Mouse (Mus musculus): ENCODE results near the gene Maml2. TPM values are rescaled to one million over a fixed set of nuclear protein-coding genes. Genes with fewer than 3 reads are reported as not detected.

Maml2 gene
- total RNA-seq, 2 experiments from 2014 or later: 0.46 to 2.9 TPM

DNA sequence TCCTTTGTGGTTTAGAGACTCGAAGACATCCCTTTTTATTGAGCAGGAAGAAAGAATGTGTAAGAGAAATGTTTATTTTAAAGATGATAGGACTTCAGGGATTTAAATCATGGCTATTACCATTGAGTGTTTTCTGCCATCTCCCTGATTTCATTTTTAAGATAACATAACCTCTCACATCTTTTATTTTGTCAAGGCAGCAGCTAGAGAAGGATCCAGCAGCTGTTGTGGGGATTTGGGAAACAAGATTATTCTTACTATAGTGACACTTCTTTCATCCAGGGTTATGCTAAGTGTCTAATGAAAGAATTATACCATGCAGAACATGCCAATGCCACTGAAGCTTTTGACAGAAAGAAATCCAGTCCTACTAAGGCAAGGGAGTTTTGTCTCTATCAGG, 193.3 kb downstream of the Maml2 start:
- no peak for ATAC-seq (replicated peaks; ENCODE audit: poor library complexity)

DNA sequence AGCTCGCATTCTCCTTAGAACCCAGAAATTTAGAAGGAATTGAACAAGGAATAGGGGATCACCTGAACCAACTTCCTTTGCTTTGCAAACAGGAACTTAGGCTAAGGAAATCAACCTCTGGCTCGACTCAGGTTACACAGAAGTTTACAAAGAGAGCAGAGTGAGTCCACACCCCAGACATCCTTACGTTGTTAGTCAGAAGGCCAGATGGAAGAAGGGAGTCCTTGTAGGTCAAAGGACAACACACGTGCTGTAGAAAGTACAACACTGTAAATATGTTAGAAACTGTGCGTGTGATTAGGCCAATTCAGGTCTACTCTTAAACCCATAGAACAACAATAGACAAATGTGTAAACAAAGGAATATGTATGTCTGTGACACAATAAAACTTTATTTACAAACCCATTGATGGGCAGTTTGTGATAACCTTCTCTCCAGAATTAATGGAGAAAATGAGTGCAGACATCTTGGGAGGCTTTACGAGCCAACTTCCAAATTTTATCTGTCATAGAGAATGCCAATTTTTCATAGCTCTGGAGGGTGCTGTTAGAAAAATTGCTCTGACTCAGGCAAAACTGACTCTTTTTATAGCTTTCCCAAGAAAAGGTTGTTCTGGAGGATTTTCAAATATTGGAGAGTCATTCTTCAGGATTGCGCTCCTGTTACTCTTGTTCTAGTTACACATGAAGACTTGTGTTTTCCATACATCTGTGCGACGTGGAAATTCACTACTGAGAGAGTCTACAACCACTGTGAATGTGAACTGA, 194.3 kb downstream of the Maml2 start:
- ATAC-seq (replicated peaks; ENCODE audit: poor library complexity): no peak

DNA sequence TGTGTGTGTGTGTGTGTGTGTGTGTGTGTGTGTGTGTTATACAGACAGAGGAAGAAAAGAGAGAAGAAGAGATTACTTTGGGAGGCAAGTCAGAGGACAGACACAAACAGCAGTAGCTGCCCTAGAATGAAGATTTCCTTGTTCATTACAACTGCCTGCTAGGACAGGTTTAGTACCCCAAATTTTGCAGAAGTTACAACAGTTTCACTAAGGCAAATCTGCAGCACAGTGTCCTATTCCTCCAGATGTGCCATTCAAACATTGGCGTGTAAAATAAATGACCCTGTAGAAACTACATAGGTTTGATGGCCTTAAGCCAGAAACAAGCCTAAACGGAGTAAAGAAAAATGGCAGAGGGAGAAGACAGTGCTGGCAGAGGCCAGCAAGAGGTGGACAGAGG, 195.1 kb downstream of the Maml2 start:
- ATAC-seq (replicated peaks; ENCODE audit: poor library complexity): peak; percentile 54; the same call in 1 of the 2 replicates

DNA sequence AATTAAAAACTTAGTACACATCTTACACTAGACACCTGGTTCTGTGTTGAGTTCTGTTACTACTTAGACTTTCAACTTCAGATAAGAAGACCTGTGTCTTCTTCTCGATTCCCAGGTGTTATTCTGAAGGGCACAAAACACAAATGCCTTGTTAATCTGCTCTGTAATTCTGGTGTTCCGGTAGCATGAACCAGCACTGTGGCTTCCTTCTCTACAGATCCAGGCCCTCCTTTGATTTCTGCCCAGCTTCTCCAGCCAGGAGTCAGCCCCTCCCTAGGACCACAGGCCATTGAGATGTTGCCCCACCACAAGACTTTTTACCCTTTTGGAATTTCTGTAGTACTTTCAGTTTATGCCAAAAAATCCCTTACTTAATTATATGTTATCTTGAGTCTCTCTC, 196.0 kb downstream of the Maml2 start:
- ATAC-seq (replicated peaks; ENCODE audit: poor library complexity): no peak

DNA sequence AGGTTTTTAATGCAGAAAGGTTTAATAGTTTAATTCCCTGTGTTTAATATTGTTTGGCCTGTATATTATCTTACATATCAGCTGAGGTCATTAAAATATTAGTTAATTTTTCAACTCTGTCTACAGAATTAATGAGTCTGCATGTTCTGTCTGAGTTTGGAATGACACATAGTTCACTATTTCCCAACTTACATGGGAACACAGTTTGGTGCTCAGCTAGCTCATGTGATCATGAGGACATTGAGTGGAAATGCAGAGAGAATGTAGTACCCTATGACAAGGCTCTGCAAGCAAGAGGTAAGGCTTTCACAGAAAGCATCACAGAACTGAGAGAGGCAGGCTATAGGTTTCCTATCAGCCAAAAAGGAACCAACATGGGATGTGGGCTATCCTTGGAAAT, 197.8 kb downstream of the Maml2 start:
- no peak for ATAC-seq (replicated peaks; ENCODE audit: poor library complexity)

DNA sequence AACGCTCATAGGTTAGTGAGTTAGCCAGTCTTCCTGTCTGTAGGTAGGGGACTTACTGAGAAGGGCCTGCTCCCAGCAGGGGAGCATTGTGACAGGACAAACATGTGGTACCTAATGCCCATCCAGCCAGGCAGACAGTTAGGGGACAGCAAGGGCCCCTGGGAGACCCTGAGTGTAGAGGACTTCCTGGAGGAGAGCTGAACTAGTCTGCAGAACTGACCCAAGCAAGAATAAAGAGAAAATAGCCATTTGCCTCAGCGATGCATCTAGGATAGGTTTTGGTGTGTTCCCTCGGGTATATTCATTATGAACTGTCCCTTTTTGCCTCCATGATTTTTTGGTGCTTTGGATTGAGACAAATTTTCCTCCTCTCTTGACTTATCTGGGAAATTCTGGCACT, 199.3 kb downstream of the Maml2 start:
- no peak for ATAC-seq (replicated peaks; ENCODE audit: poor library complexity)

DNA sequence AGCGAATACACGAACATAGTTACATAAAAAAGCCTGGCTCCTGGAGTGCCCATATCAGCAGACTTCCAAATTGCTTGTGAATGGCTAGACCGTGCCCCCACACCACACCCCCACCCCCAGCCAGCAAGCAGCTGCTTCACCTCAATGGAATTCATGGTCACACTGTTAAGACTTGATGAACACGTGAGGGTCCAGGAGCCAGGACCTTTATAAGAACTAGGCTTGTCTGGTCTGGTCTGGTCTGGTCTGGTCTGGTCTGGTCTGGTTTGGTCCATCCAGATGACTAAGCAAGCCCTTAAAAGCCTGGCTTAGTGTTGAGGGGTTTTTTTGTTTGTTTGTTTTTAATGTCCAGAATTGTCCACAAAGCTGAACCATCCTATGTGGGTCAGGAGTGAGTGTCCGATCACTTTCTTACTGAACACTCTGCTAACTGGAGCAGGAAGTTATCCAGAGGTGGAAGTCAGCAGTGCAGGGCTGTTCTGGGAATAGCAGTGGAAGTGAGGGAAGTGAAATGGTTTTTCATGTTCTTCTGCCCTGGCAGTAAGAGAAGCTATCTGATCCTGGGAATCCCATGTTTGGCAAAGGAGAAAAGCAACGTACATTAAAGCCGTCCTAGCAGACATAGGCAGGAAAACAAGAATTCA, 200.1 kb downstream of the Maml2 start:
- ATAC-seq (replicated peaks; ENCODE audit: poor library complexity): no peak

DNA sequence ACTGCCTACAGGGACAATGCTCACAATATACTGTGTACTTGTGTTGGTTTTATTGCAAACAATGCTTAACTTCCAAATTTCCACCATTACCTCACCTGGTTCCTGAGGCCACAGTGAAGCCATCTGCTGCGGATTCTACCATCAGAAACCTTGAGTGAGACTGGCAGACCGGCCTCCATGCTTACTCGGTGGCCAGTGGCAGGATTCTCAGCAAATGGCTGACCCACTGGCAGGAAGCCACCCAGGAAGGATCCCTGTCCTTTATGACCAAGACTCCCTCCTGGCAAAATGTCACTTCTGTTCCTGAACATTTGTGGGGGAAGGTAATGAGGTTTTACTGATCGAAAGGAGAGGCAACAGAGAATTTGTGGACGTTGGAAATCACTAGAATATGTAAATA, 202.3 kb downstream of the Maml2 start:
- ATAC-seq (replicated peaks; ENCODE audit: poor library complexity): no peak

DNA sequence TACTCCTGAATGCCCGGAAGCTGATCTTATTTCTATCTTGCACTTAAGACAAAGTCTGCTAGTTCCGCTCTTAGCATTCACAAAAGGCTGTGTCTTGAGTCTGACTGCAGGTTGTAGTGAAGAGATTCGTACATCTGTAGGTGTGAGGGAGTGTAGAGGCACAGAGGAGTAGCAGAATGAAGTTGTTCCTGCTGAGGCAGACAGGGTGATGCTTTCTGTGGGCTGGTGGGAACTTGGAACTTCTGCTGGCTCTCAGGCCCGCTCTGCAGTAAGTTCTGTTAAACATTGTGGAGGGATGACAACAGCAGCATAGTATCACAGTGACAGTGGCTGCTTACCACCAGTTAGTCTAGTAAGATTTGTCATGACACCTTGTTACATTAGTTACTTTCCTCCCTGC, 207.3 kb downstream of the Maml2 start:
- no peak for ATAC-seq (replicated peaks; ENCODE audit: poor library complexity)

DNA sequence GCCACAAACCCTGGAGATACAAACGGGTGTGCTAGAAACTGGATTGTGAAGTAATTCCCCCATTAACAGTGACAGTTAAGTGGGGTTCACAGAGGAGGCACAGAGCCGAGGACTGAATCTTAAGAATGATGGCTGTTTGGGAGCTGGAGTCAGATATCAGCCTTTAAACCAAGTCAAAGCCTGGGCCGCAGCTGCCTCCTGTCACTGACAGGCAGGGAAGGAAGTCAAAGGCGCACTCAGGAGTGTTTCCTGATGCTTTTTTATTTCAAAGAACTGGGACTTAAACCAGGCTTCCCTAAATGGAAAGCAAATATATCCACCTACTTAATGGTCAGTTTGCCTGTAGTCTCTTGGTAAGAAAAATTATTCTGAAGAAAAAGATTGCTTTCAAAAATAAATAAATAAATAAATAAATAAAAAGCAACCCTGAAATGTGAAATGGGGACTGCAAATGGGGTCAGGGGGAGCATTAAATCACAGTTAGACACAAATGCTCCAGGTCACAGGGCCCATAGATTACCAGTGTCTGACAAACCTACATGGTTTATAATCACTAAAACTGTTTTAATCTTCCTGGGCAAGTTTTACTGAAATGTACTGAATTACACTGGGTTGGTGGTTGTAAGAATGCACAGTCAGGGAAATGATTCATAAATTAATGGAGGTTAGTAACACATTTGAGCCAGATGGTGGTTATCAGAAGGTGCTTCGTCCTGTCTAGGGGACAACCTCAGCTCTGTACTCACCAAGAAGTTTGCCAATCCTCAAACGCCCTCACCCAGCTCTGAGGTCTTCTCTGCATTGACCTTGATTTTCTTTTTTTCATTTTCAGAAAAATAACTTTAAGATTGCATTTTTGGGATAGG, 209.4 kb downstream of the Maml2 start:
- ATAC-seq (replicated peaks; ENCODE audit: poor library complexity): no peak

DNA sequence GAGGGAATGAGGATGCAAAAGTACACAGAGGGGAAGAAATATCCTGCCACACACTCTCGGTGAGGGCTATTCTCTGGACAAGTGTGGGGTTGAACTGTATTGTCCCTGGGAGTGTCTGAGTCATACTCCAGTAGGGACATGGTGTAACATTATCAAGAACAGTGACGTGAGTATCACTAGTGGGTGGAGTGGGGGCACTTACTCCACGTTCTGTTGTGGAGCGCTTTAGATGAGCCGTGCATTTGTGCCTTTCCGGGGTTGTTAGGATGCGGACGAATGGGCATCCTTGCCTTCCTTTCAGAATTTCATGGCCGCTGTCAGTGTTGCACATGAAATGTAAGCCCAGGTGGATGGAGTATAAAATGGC, 210.0 kb downstream of the Maml2 start:
- no peak for ATAC-seq (replicated peaks; ENCODE audit: poor library complexity)

DNA sequence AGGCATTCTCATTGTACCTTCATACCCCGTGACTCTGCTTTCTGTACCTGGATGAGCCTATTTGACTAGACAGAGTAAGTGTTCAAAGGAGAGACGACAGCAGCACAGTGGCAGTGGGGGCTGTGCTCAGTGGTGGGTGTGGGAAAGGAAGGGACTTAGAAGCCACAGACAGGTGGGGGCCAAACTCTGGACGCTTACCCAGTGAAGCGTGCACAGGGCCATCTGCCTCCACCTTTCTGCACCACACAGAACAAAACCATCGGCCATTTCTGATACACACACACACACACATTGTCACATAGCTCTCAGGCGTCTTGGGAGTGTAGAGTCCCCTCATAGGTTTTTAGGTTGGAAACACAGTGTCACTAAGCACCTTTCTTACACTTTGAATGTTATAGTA, 212.0 kb downstream of the Maml2 start:
- no peak for ATAC-seq (replicated peaks; ENCODE audit: poor library complexity)

DNA sequence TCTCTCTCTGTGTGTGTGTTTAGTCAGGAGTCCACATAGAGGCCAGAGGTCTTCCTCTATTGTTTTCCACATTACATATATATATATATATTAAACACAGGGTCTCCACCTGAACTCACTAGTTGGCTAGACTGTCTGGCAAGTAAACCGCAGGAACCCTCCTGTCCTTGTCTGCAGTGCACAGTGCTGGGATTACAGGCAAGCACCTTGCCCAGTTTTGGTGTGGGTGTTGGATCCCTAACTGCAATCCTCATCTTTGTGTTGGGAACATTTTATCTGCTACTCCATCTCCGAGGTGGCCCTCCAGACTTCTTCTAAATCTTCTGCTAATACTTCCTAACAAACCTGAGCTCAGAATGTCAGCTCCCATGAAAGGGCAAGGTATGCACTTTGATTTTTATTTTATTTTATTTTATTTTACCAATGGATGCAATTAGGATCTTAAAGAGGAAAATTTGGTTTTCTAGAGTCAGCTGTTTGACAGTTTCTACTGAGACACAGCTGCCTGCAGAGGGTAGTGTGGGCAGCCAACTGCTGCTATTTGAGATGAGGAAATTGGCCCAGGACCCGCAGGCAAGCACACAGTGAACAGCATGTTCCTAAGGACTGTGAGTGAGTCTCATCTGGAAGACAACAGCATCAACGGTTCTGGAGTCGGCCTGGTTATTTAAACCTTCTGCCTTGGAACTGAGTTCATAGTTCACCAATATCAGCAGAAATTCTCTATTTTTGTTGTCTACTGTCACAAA, 213.0 kb downstream of the Maml2 start:
- ATAC-seq (replicated peaks; ENCODE audit: poor library complexity): peak; percentile 69

DNA sequence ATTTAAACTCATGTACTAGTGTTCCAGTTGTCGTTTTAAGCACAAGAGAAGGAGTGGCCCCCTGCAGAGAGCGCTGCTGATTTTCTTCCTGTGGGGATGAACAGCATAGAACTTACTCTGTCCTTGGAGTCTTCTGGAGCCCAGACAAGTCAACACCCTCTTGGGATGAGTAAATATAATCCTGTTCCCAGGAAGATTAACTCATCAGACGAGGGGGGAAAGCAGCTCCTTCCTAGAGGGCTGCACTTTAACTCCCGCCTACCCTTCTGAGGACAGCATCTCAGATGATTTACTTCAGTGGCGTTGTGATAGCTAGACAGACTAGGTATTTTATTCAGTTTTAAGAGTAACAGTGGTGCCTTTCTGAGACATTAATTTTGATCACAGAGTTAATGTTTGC, 215.4 kb downstream of the Maml2 start:
- no peak for ATAC-seq (replicated peaks; ENCODE audit: poor library complexity)

DNA sequence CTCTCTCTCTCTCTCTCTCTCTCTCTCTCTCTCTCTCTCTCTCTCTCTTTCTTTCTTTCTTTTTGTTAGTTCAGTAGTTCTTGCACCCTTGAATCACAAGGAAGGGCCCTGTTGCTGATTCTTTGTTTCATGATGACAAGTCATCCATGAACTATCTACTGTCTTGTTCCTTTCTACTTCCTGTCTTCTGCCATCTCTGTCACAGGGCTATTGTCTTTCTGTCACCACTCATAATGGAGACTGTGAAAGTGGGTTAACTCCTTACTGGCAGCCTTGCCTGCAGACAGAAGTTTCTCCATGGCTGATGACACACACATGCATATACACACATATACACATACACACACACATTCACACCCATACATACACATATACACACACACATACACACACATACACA, 216.7 kb downstream of the Maml2 start:
- no peak for ATAC-seq (replicated peaks; ENCODE audit: poor library complexity)

DNA sequence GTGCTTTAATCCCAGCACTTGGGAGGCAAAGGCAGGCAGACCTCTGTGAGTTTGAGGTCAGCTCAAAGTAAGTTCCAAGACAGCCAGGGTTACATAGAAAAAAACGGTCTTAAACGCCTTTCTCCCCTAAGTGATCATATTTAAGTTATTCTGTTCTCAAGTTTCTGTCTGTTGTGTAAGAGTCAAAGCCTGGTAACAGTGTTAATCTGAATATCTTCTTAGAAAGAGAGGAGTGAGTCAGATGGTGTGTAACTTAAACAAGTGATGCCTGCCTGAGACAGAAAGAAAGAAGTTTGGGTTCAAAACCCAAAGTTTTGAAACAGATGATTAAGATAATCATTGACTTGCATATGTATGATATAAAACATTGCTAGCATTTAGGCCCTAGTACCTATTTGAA, 218.2 kb downstream of the Maml2 start:
- ATAC-seq (replicated peaks; ENCODE audit: poor library complexity): no peak

DNA sequence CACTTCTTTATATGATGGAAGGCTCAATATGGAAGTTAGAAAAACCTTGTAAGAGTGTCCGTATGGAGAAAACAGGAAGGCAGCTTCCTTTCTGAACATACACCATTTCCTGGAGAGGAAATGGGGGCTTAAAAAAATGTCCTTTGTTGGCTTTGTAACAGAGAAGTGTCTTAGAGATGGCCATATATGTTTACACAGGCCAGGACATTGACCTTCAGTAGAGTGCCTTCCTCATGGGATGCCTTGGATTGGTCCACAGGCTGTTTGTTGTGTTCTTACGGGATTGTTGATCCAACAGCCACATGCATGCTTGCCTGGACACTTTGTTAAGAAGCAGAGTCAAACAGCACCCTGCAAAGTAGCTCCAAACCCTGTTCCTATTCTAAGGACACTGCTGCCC, 220.3 kb downstream of the Maml2 start:
- peak; percentile 45; the same call in 1 of the 2 replicates for ATAC-seq (replicated peaks; ENCODE audit: poor library complexity)

DNA sequence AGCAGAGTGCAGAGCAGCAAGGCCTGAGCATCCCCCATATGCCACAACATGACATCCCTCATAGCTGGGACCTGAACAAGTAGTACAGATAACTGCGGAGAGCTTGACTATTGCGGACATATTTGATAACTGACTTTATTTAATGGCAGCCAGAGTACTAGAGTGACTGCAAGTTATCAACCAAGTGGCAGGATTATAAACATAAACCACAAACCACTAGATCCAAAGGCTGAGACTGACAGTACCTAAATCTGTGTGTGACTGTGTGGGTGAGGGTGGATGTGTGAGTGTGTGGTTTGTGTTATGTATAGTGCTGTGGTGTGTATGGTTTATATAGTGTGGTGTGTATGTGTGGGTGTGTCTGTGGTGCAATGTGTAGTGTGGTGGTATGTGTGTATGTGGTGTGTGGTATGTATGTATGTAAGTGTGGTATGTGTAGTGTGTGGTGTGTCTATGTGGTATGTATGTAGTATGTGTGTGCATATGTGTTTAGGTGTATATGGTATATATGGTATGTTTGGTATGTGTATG, 220.7 kb downstream of the Maml2 start:
- ATAC-seq (replicated peaks; ENCODE audit: poor library complexity): peak; percentile 42; the same call in 1 of the 2 replicates

DNA sequence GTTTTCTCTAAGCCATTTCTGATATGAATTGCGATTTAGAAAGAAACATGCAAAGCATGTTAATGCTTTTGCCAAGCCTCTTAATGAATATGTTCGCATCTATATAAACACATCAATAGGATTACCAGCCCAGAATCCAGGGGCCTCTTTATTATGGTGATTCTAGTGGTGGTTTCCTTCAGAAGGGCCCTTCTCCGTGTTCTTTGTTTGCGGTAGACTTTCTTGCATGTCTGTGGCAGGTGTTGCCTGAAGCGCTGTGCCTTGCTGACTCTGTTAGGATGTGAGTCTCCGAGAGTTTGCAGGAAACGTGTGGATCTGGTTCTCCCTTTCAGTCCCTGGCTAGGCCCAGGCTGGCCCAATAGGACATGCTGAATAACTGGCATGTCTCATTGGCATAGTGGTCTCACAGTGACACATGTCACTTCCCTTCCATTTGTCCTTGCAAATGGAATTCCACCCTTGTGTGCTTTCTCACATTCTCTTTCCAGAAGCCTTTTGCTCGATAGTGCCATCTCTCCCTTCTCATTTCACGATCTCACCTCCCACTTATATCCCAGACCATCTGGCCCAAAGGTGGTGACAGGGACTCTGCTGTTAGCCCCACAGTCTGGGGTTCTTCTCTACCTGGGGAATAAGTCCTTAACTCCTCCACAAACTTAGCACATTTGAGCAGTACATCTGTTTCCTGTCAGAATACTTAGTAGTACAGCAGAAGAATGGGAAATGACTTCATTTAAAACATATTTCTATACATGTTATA, 224.5 kb downstream of the Maml2 start:
- no peak for ATAC-seq (replicated peaks; ENCODE audit: poor library complexity)

DNA sequence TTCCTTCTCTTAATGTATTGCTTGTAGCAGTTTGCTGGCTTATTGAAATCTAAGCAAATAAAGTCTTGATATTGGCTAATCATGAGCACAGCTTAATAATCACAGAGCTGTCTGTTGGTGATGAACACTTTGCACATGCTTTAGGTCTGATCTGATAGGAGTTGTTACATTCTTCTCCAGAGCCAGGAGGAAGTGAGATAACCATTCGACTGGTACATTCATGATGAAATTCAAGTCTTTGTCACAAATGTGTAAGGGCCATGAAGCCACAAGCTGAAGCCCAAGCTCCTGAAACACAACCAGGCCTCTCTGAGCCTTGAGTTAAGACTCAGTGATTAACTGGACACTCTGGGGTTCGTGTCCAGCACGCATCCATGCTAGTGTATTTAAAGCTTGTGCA, 225.3 kb downstream of the Maml2 start:
- peak; percentile 52 for ATAC-seq (replicated peaks; ENCODE audit: poor library complexity)
